Mouse (Mus musculus) heart, postnatal 0 days (tissue): Measurements from ENCODE around the gene AC153137.1.

Experiments used
- CTCF ChIP-seq: IDR thresholded peaks from 2 replicates; pipeline ENCODE4 v1.5.1; 2016; ENCODE audit warnings: antibody characterized with exemption, control low read depth, low read depth
- EP300 ChIP-seq: IDR thresholded peaks from 2 replicates; pipeline ENCODE4 v1.6.1; 2016; ENCODE audit warnings: antibody characterized with exemption, low read depth

GRCm38 (mm10) chr1:30930194-30930593 lies 47.6 kb downstream of the AC153137.1 start:
- TF ChIP-seq CTCF (no peak), EP300 (no peak)
